Mouse (Mus musculus) thymus, adult 18-20 months (tissue): Measurements from ENCODE around the gene Thoc7.

Experiments
- DNase-seq, 2 experiments: peaks; one replicate each; pipeline ENCODE4 v3.0.0; 2022; ENCODE audit warnings: mixed read lengths in 2 of 2

Gene Thoc7

GRCm38 (mm10) chr14:13933290-13934051 is 28.2 kb downstream of the Thoc7 start:
- DNase-seq = no peak

- DNase-seq = no peak
Observed at GRCm38 (mm10) chr14:13917630-13918029, 44.0 kb downstream of the Thoc7 start.

- no peak for DNase-seq
Observed at GRCm38 (mm10) chr14:13917208-13917607, 44.4 kb downstream of the Thoc7 start.

DNA sequence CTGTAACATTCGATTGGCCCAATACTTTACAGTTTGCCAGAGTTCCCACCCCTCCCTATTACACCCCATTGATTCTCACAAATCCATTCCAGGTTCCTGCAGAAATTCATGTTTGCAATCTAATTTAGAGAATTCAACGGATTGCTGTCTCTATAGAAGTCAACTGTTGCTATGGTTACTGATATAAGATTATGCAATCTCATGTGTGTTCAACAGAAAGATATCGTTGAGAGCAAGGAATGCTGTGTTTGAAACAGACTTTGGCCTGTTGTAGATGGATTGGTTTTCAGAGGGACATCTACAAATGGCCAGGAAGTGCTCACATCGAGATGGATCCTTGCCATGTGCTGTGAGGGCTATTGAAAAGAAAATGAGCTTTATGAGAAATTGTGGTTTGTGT is 46.4 kb downstream of the Thoc7 start:
- DNase-seq = no peak

DNA sequence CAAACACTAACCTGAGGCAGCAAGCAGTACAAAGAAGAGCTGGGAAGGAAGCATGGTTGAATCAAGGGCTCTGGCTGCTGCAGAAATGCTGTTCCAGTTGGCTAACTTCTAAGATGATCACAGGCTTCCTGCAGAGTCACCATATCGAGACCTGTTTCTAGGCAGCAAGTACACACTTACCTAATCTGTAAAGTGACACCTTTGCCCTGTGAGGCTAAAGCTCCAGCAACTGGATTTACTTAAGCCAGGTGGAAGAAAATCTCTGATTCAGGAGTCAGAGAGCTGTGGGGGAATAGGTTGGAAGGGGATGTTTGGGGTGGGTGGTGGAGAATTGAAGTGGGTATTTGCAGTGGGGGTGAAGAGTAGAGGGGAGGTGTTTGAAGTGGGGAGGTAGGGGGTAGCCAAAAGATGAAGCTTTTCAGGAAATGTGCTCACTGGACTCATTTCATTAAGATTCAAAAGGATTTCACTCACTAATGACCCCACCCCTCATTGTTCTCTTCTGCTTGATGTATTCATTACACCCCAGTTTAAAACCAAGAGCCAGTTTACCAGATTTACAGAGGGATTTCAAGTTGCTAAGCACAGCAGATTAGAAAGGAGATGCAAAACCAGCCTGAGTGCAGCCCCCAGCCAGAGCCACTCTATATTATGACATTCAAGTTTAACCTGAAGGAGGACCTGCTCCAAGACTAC is 47.1 kb downstream of the Thoc7 start, which contains the start of gene Gm281:
TSS of gene Gm281 (minus strand) at position 92 of the 696 bp plus-strand sequence.
- no peak for DNase-seq

GRCm38 (mm10) chr14:13910148-13910547 is 51.5 kb downstream of the Thoc7 start:
- no peak for DNase-seq

DNA sequence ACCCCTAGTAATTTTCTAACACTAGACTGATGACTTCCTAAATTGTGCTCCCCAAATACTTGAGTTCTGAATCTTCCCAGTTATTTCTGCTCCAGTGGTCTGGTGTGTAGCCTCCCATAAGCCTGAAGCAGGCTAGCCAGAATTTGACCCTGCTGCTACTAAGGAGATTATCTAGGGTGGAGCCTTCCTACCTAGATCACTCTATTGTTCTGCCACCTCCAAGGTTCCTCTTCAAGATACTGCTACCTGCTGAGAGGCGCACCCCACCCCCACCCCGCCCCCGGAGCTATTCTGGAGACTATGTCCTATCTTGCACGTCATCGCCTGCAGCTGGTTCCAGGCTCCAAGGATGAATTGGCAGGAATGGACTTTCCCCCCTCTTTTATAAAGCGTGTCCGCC is 54.5 kb downstream of the Thoc7 start:
- no peak for DNase-seq

GRCm38 (mm10) chr14:13906461-13906860 is 55.2 kb downstream of the Thoc7 start:
- DNase-seq = no peak

GRCm38 (mm10) chr14:13901611-13902067 is 60.0 kb downstream of the Thoc7 start:
- DNase-seq = no peak
